Mouse (Mus musculus): Measurements from ENCODE around the gene Cnn1. TPM values are rescaled to one million over a fixed set of nuclear protein-coding genes. Genes with fewer than 3 reads are reported as not detected.

The Cnn1 gene
- polyA plus RNA-seq (2015; fragmentation: Nextera tagmentation; extraction: Ambion mirVana) = 0.33 and 0.68 TPM in 2 replicates

- Histone ChIP-seq H3K27me3 (ENCODE audit: insufficient read depth, low read length) (peaks cover 25% of the 10 kb centered on the region), H3K4me1 (ENCODE audit: insufficient read depth) (peaks cover 4% of the 10 kb centered on the region; the same call in 1 of the 2 replicates), H3K9me3 (ENCODE audit: low read length) (no peaks in the 10 kb centered on the region), H3K9ac (replicated peaks) (no peak within 1 kb of the TSS), H3K4me2 (ENCODE audit: low read depth, low read length) (no peak within 1 kb of the TSS), H3K27ac (ENCODE audit: low read depth) (no peak within 1 kb of the TSS), H3K36me3 (replicated peaks; ENCODE audit: insufficient read depth, low read length) (no peaks in the 10 kb centered on the region), H3K4me3 (ENCODE audit: low read depth, low read length) (no peak within 1 kb of the TSS)
- DNase-seq (no peak), ATAC-seq (peak; percentile 40; the same call in 1 of the 2 replicates)
- no peak for TF ChIP-seq EP300 (IDR thresholded peaks at IDR 0.05; ENCODE audit: low read depth)
- TF ChIP-seq CTCF (IDR thresholded peaks at IDR 0.05; ENCODE audit: low read depth) = no peak
- WGBS (ENCODE audit: insufficient replicate concordance) = 8% methylated on average over 14 of the region's 14 CpGs
These were observed at the start of gene Cnn1 for GRCm38 (mm10) chr9:22098993-22099696. Gene Cnn1 (plus strand): TSS chr9:22099216.

GRCm38 (mm10) chr9:22049315-22049714 is 49.7 kb upstream of the Cnn1 start:
- ATAC-seq = no peak
- peaks cover 64% of the 10 kb centered on the region for H3K27me3 ChIP-seq (ENCODE audit: insufficient read depth, low read length)

GRCm38 (mm10) chr9:22049721-22050270 is 49.2 kb upstream of the Cnn1 start:
- Histone ChIP-seq H3K4me2 (ENCODE audit: low read depth, low read length) (no peak overlapping the region), H3K4me3 (ENCODE audit: low read depth, low read length) (no peak overlapping the region), H3K9me3 (ENCODE audit: low read length) (no peaks in the 10 kb centered on the region), H3K4me1 (ENCODE audit: insufficient read depth) (peaks cover 24% of the 10 kb centered on the region), H3K27me3 (ENCODE audit: insufficient read depth, low read length) (peaks cover 67% of the 10 kb centered on the region), H3K9ac (replicated peaks) (no peak overlapping the region), H3K27ac (ENCODE audit: low read depth) (no peak overlapping the region), H3K36me3 (replicated peaks; ENCODE audit: insufficient read depth, low read length) (no peaks in the 10 kb centered on the region)
- TF ChIP-seq EP300 (IDR thresholded peaks at IDR 0.05; ENCODE audit: low read depth) (no peak), CTCF (IDR thresholded peaks at IDR 0.05; ENCODE audit: low read depth) (no peak)
- ATAC-seq = no peak
- DNase-seq = no peak
- WGBS (ENCODE audit: insufficient replicate concordance) = 55% methylated on average over 4 of the region's 4 CpGs

More at GRCm38 (mm10) chr9:22049315-22049714, 49.7 kb upstream of the Cnn1 start:
- no peak overlapping the region for H3K9ac ChIP-seq (replicated peaks)
- 73% methylated on average over 11 of the region's 11 CpGs for WGBS (ENCODE audit: insufficient replicate concordance)
- no peak overlapping the region for H3K27ac ChIP-seq (ENCODE audit: low read depth)
- H3K4me3 ChIP-seq (ENCODE audit: low read depth, low read length) = no peak overlapping the region
- H3K4me1 ChIP-seq (ENCODE audit: insufficient read depth) = peaks cover 20% of the 10 kb centered on the region
- no peaks in the 10 kb centered on the region for H3K9me3 ChIP-seq (ENCODE audit: low read length)
- no peak overlapping the region for H3K4me2 ChIP-seq (ENCODE audit: low read depth, low read length)
- DNase-seq = no peak
- TF ChIP-seq CTCF (IDR thresholded peaks at IDR 0.05; ENCODE audit: low read depth) (no peak), EP300 (IDR thresholded peaks at IDR 0.05; ENCODE audit: low read depth) (no peak)
- no peaks in the 10 kb centered on the region for H3K36me3 ChIP-seq (replicated peaks; ENCODE audit: insufficient read depth, low read length)

GRCm38 (mm10) chr9:22050351-22050889 is 48.6 kb upstream of the Cnn1 start:
- Histone ChIP-seq H3K27ac (ENCODE audit: low read depth) (no peak overlapping the region), H3K4me1 (ENCODE audit: insufficient read depth) (peaks cover 28% of the 10 kb centered on the region), H3K4me3 (ENCODE audit: low read depth, low read length) (peak overlapping the region; percentile 36), H3K27me3 (ENCODE audit: insufficient read depth, low read length) (peaks cover 72% of the 10 kb centered on the region), H3K9ac (replicated peaks) (no peak overlapping the region), H3K9me3 (ENCODE audit: low read length) (no peaks in the 10 kb centered on the region), H3K36me3 (replicated peaks; ENCODE audit: insufficient read depth, low read length) (no peaks in the 10 kb centered on the region), H3K4me2 (ENCODE audit: low read depth, low read length) (peak overlapping the region; percentile 55)
- TF ChIP-seq CTCF (IDR thresholded peaks at IDR 0.05; ENCODE audit: low read depth) = no peak
- TF ChIP-seq EP300 (IDR thresholded peaks at IDR 0.05; ENCODE audit: low read depth) = no peak
- peak; percentile 54; the same call in 1 of the 2 replicates for ATAC-seq
- 1% methylated on average over 42 of the region's 43 CpGs for WGBS (ENCODE audit: insufficient replicate concordance)
- DNase-seq = peak; percentile 77

GRCm38 (mm10) chr9:22051161-22051957 is 47.7 kb upstream of the Cnn1 start:
- no peak overlapping the region for H3K27ac ChIP-seq (ENCODE audit: low read depth)
- TF ChIP-seq EP300 (IDR thresholded peaks at IDR 0.05; ENCODE audit: low read depth) (no peak), CTCF (IDR thresholded peaks at IDR 0.05; ENCODE audit: low read depth) (no peak)
- DNase-seq (no peak), ATAC-seq (no peak)
- peak overlapping the region; percentile 36; the same call in 1 of the 2 replicates for H3K4me3 ChIP-seq (ENCODE audit: low read depth, low read length)
- peaks cover 73% of the 10 kb centered on the region for H3K27me3 ChIP-seq (ENCODE audit: insufficient read depth, low read length)
- 3% methylated on average over 48 of the region's 67 CpGs for WGBS (ENCODE audit: insufficient replicate concordance)
- no peak overlapping the region for H3K9ac ChIP-seq (replicated peaks)
- H3K36me3 ChIP-seq (replicated peaks; ENCODE audit: insufficient read depth, low read length) = no peaks in the 10 kb centered on the region
- H3K9me3 ChIP-seq (ENCODE audit: low read length) = no peaks in the 10 kb centered on the region
- peak overlapping the region; percentile 55; the same call in 1 of the 2 replicates for H3K4me2 ChIP-seq (ENCODE audit: low read depth, low read length)
- peaks cover 28% of the 10 kb centered on the region for H3K4me1 ChIP-seq (ENCODE audit: insufficient read depth)

GRCm38 (mm10) chr9:22051958-22052254 is 47.1 kb upstream of the Cnn1 start, which contains the start of gene Elavl3:
Gene Elavl3 (minus strand): TSS chr9:22052023.
- H3K4me3 ChIP-seq (ENCODE audit: low read depth, low read length) = peak within 1 kb of the TSS; percentile 36
- H3K36me3 ChIP-seq (replicated peaks; ENCODE audit: insufficient read depth, low read length) = no peaks in the 10 kb centered on the region; the same call in 1 of the 2 replicates
- H3K4me1 ChIP-seq (ENCODE audit: insufficient read depth) = peaks cover 28% of the 10 kb centered on the region
- WGBS (ENCODE audit: insufficient replicate concordance) = 6% methylated on average over 12 of the region's 28 CpGs
- H3K27ac ChIP-seq (ENCODE audit: low read depth) = no peak within 1 kb of the TSS
- ATAC-seq = no peak
- H3K4me2 ChIP-seq (ENCODE audit: low read depth, low read length) = peak within 1 kb of the TSS; percentile 55
- no peak within 1 kb of the TSS for H3K9ac ChIP-seq (replicated peaks)
- H3K27me3 ChIP-seq (ENCODE audit: insufficient read depth, low read length) = peaks cover 73% of the 10 kb centered on the region
- DNase-seq = no peak
- H3K9me3 ChIP-seq (ENCODE audit: low read length) = no peaks in the 10 kb centered on the region
- TF ChIP-seq CTCF (IDR thresholded peaks at IDR 0.05; ENCODE audit: low read depth) (no peak), EP300 (IDR thresholded peaks at IDR 0.05; ENCODE audit: low read depth) (no peak)
